Mouse (Mus musculus): ENCODE measurements around the gene Tmem164. TPM values are rescaled to one million over a fixed set of nuclear protein-coding genes. Genes with fewer than 3 reads are reported as not detected.

Gene Tmem164
- total RNA-seq, 2 experiments from 2014 or later, result 12.2 to 18.6 TPM

- no peak for ATAC-seq (replicated peaks; ENCODE audit: low FRiP score, poor library complexity, severe bottlenecking)
These were observed 202.4 kb downstream of the Tmem164 start for GRCm38 (mm10) chrX:142883593-142883992.

- no peak for ATAC-seq (replicated peaks; ENCODE audit: low FRiP score, poor library complexity, severe bottlenecking)
These were observed 204.8 kb downstream of the Tmem164 start for GRCm38 (mm10) chrX:142885962-142886361.

All from erythroblast, adult 5-6 weeks (primary cell).